Mouse (Mus musculus) left cerebral cortex, postnatal 14 days (tissue): ENCODE data around the gene Slc17a8. TPM values are rescaled to one million over a fixed set of nuclear protein-coding genes. Genes with fewer than 3 reads are reported as not detected.
"Not testable (repeated sequence)": the region's sequence is repeated elsewhere in the genome, so short reads cannot be mapped to it uniquely, and the experiment has no call there.

Source experiments
- DNase-seq, 2 experiments: peaks; one replicate each; pipeline ENCODE4 v3.0.0; 2021 to 2022; ENCODE audit warnings: low spot score in 2 of 2, mixed read lengths in 1 of 2
- intact Hi-C: fragments of 180-260 bp; cut with DNase I; formaldehyde crosslinking; loops from one replicate; pipeline ENCODE4 v1.15.1; 2025
- long read RNA-seq, 2 experiments: library from polyadenylated mRNA; stranded (forward); transcript quantifications; one replicate each; pipeline ENCODE4 v2.0.0; 2021
- total RNA-seq, 2 experiments: library from RNA; stranded (reverse); gene quantifications; 2 replicates each; pipeline ENCODE4 v1.2.3; 2021

Slc17a8 gene
- 1 to 10 TPM; 4.6 to 5.1 TPM for total RNA-seq
- long read RNA-seq, experiment 1, full-length matches to known transcripts = 1 of 1 reads
- long read RNA-seq, experiment 1, partial matches to known transcripts = 0 of 1 reads
- long read RNA-seq, experiment 1, other reads (novel, unspliced or antisense) = 0 of 1 reads
- long read RNA-seq, experiment 2 = 0 reads

DNA sequence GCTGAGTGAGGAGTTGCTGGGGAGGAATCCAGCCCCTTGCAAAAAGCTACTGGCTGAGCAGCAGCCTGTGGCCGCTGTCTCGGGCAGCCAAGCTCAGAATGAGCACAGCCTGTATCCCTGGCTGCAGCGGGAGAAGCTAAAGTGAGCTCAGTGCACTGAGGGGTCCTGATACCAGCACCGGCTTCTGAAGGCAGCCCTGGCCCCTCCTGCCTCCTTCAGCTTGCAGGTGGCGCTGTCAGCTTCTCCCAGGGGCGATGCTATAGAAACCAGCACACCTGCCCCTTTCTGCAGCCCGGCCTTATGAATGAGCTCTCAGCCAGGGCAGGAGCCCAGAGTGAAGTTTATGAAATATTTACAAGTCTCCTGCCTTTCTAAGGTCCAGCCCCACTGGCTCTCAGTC, at the start of gene Slc17a8:
Gene Slc17a8 (minus strand): TSS at position 125 of the 400 bp plus-strand sequence.
- intact Hi-C loops = no loop called here
- no peak for DNase-seq

DNA sequence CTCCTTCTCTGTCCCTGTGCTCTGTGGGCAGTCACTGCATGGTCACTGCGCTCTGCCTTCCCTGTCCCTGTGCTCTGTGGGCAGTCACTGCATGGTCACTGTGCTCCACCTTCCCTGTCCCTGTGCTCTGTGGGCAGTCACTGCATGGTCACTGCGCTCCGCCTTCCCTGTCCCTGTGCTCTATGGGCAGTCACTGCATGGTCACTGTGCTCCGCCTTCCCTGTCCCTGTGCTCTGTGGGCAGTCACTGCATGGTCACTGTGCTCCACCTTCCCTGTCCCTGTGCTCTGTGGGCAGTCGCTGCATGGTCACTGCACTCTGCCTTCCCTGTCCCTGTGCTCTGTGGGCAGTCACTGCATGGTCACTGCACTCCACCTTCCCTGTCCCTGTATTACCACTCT, 49.3 kb upstream of the Slc17a8 start:
- DNase-seq, intact Hi-C loops: not testable (repeated sequence)

DNA sequence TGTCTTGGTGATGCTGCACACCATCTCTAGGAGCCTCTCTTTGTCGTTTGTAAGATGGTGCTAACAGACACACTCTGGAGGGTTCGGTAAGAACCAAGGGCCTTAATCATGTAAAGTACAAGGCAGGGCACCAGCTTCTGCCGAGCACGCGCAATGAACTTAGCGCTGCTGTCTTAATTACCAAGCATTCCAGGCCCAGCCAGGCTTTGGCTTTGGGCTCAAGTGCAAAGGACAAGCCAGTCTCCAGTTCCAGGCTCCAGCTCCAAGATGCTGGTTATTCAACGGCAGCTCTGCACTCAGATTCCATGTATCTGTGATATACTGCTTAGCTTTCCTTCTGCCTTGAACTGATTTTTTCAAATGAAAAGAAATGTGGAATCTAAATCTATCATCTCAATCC, 46.5 kb upstream of the Slc17a8 start:
- intact Hi-C loops = no loop called here
- DNase-seq = no peak

DNA sequence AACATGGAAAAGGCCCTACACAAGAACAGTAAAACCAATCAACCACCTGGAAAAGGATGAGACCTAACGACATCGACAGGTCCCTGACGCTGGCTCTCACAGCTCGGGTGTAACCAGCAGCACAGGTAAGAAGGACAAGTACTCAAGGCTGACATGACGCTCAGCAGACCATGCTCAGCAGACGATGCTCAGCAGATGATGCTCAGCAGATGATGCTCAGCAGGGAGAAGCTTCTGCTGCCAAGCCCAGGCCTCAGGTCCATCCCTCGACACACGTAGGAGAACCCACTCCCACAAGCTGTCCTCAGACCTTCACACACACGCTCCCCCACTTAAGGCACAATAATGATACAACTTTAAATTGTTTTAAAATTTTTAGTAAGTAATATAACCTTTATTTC, 44.6 kb upstream of the Slc17a8 start:
- intact Hi-C loops = no loop called here
- no peak for DNase-seq

DNA sequence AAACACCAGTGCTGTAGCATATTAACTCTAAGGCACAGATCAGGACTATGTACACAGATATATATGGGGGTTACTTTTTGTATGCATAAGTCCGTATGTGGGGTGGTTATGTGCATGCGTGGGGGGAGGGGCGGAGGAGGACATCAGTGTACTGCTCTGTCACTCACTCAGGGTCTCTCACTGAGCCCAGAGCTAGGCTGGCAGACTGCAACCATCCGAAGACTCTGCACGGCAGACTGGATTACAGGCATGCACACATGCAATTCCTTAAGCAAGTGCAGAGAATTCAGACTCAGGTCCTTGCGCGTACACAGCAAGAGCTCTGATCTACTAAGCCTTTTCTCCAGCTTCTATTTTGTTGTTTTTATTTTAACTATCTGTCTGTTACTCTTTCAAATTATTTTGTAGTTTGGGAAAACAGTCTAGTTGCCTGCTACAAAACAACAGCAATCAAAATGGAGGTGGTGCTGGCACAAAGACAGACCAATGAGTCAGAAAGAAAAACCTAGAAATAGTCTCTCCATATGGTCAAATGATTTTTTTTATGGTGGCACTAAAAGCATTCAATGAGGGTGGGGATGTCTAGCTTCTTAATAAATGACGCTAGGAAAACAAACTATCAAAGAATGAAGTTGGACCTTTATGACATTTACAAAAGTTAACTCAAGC, 44.1 kb upstream of the Slc17a8 start:
- intact Hi-C loops = no loop called here
- no peak for DNase-seq

DNA sequence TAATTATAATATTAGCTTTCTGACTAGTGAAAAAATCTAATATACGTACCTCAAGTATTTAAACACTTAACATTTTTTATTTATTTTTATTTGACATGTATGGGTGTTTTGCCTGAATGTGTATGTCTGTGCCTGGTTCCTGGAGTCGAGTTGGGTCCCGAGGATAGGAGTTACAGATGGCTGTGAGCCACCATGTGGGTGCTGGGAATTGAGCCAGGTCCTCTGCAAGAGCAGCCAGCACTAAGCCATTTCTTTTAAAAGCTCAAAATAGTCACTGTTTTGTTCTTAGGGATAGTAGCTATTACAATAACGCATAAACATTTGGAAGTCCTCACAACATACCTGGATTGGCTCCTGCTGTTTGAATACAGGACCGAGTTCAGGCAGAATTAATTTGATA, 35.3 kb upstream of the Slc17a8 start:
- no peak for DNase-seq
- intact Hi-C loops = no loop called here

DNA sequence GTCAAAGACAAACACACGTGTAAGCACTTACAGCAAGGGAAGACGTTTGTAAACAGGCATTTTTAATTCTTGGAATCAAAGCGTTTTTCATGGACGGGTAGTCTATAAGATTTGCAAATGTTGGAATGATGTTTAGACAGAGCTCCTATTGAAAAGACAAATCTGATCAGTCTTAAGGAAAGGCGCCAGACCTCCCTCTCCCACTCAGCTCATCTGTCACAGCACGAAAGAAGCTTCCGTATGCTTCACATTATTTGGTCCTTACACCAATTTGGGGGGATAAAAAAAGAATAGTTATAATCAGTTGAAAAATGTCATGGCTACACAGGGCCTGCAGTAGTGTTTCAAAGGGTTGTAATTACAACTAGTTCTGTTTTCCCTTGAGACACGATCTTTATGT, 31.9 kb upstream of the Slc17a8 start:
- peak in 1 of 2 experiments; percentile 15 for DNase-seq
- intact Hi-C loops = no loop called here

DNA sequence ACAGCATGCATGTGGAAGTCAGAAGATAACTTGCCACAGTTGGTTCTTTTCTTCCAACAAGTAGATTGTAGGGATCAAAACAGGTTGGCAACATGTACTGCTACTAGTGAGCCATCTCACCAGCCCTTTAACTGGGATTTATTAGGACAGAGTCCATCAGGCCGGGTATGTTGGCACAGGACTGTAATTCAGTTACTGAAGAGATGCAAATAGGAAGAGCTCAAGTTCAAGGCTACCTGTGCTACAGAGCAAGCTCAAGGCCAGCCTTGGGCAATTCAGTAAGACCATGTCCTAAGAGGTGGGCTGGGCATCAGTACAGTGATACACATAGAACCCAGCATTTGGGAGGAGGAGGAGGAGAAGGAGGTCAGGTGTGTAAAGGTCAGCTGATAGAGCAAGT, 30.6 kb upstream of the Slc17a8 start:
- intact Hi-C loops = no loop called here
- no peak for DNase-seq

DNA sequence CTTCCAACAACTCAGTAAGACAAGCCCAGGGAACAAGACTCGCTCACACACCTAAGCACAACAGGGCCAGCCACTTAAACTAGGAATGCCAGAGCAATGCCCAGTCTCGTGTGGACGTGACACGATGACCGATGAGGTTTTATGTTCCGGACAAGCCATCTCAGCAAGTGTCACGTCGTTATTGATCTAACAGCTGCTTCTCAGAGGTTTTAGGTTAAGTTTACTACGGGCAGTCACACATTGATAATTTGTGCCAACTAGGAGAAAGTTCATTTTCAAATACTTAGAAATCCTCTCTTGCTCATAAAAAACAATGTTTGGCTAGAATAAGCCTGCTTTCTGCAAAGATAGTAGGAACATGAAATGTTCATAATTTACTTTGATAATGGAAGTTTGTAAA, 25.9 kb upstream of the Slc17a8 start:
- no peak for DNase-seq
- intact Hi-C loops = no loop called here

DNA sequence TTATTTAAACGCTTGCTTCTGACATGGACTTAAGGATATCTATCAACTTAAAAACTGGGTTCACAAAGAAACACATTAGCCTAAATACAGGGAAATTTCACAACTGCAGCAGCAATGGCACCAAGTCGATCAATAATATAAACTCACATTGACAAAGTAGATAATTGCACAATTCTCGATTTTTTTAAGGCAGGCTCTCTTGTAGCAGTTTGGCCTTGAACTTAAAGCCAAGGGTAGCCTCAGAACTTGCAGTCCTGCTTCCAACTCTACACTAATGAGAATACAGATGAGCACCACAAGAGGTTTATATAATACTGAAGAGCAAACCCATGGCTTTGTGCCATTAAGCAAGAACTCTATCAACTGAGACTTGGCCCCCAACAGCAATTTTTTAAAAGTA, 15.9 kb upstream of the Slc17a8 start:
- intact Hi-C loops = no loop called here
- DNase-seq = no peak

DNA sequence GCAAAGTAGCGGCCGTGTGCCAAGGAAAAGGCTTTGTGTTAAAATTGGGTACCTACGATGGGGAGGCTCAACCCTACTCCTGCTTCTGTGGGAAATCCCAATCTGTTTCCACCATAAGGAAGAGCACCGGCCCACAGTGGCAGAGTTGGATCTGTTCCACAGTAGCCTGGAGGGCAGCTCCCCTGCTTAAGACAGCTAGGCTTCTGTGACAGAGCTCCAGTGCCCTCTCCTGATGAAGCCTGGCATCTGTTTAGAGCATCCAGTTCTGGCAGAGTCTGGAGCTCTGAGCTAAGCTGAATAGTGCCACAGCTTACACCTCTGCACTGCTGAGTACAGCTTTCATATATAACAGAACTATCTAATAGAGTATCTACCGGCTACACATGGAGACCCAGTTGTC, 14.0 kb upstream of the Slc17a8 start:
- DNase-seq = peak; percentile 40 to 59
- intact Hi-C loops = no loop called here

DNA sequence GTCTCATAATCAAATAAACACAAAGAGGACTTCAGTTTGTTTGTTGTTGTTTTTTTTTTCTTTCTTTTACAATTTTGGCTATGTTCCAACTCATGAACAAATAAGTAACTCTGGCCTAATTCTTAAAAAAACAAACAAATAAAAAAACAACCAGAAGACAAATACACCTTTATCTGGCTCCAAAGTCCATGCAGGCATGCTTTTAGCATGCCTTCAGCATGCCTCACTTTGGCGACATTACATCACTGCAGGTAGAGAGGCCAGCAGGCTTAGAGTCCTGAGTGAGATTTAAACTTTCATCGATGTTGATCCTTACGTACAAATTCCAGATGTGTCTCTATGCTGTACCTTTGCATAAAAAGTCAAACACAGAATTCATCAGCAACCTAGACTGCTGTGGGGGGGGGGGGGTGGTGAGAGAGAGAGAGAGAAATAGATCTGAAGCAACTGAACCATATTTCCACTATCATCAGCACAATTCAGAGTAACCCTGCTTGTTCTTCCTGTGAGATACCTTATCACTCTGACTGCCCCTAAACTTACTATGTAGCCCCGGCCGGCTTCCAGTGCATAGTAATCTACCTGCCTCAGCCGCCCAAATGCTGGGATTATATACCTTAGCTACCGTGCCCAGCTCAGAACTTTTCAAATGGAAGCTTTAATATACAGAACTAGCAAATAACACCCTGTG, 12.8 kb upstream of the Slc17a8 start:
- DNase-seq = no peak
- intact Hi-C loops = no loop called here

DNA sequence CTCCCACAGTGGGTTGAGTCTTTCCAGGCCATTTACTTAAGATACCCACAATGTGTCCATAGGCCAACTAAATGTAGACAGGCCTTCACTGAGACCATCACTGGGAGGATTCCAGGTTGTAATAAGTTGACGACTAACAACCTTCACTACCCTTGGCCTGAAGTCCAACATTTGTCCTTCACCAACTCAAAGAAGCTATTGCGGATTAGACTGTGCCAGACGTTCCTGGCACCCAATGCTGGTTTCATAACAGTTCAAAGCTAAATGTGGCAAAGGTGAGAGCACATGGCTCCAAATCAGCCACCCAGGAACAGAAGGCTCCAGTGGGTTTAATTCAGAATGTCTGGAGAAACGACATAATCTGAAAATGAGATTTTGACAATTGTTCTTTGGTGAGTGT, 12.1 kb upstream of the Slc17a8 start:
- DNase-seq = no peak
- intact Hi-C loops = no loop called here

DNA sequence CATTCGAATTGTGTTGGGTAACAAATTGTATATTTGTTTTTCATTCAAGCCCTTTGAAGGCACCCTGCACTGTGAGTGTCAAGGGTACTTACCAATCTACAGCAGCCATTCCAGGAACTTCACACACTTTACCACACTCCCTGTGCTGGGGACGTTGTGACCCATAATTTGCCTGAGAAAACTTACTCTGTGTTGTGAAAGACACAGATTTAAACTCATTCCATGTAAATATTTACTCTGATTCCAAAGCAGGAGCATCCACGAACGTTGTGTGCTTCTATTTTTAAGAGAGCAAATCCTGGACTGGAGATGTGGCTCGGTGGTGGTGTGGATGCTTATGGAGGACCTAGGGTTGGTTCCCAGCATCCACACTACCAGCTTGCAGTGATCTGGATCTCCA, 10.8 kb upstream of the Slc17a8 start:
- DNase-seq = no peak
- intact Hi-C loops = loop anchor here (2.0 kb wide), 1 partner anchor 305 kb away; no protein-coding TSS in a partner anchor

DNA sequence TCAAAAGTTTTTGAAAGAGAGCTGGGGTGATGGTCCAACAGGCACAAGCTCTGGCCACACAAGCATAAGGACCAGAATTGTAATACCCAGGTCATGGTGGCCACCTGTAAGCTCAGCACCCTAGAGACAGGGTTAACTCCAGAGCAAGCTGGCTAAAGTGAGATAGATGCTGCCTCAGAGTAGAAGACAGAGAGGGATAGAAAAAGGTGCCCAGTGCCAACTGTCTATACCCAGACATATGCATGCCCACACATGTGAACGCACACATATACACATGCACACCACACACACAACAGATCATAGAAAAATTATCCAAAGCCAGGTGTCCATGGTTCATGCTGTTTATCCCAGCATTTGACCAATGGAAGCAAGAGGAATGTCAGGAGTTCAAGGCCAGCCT, 9.5 kb upstream of the Slc17a8 start:
- no peak for DNase-seq
- intact Hi-C loops = loop anchor here (1.0 to 2.0 kb wide), 2 partner anchors 168 to 304 kb away; no protein-coding TSS in a partner anchor

DNA sequence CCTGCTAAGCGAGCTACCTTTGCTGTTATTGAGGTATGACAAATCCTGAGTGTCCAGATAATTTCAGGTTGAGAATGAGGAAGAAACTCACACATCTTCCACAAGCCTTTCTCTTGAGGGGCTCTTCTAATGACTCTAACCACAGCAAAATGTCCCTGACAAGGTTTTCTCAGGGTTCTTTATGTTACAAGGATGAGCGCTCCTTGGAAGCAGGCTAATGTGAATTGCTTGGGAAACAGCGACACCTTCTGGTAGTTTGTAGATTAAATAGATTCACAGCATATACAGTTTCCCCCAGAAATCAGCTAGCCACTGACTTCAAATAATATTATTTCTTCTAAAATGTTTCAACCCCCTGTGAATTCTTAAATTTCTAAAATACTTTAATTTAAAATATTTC, 9.0 kb upstream of the Slc17a8 start:
- intact Hi-C loops = loop anchor here (1.0 to 2.0 kb wide), 2 partner anchors 168 to 303 kb away; no protein-coding TSS in a partner anchor
- DNase-seq = peak; percentile 79

DNA sequence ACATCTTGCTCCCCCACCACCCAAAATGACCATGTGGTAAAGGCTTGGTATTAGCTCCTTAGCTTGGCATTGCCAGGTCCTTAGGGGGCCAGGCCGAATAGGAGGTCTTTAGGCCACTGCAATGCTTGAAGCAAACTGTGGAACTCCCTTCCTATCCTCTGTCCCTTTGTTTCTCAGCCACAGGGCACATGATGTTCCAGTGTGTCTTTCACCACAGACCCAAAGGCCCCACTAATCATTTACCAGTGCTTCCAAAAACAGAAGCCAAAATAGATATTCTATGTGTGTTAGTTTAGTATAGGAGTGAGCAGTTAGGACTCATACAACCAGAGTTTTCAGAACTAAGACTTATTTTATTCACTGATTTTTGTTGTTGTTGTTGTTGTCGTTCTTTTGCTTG, 5.7 kb upstream of the Slc17a8 start:
- DNase-seq = no peak
- intact Hi-C loops = no loop called here

DNA sequence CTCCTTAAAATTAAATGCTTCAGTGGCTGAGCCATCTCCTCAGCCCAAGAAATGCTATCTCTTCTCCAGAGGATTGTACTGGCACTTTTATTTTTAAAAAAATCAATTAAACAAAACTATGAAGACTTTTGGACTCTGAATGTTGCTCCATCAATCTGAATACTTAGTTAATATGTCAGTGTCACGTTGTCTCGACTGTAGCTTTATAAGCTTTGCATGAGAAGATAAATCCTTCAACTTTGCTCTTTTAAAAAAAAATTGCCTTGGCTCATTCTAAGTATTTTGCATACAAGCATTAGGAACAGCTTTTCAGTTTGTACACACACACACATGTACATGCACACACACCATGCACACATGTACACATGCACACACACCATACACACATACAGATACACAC, 3.1 kb upstream of the Slc17a8 start:
- intact Hi-C loops = no loop called here

DNA sequence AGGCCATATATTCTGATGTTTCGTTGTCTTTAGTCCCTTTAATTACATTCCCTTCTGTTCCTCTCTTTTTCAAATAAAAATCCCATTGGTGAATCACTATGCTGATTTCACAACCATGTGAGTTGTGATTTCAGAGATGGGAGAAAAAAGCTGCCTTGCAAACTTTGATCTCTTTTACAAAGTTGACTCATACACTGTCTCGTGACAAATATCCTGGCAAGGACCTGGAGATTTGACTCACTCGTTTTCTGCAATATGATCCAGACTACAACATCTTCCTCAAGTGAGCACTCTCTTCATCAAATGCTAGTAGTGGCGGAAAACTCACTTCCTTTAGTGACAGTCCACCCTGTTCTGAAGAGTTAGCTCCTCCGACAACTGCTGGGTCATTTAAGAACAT, 21.7 kb downstream of the Slc17a8 start:
- DNase-seq = peak in 1 of 2 experiments; percentile 13

More for the DNA sequence above, 3.1 kb upstream of the Slc17a8 start:
- DNase-seq = no peak

DNA sequence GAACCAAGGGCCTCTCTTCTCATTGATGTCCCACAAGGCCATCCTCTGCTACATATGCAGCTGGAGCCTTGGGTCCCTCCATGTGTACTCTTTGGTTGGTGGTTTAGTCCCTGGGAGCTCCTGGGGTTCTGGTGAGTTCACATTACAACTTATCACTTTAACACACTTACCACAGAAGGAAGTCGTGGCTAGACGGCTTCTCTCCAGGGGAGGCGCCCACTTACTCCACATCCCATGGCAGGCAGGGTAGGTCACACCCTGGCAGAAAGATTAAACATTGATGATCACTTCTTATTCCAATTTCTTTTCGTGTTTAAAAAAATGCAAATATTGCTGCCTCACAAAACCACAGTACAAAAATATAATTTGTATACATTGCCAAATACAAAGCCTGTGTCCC, 23.8 kb downstream of the Slc17a8 start:
- intact Hi-C loops = no loop called here
- no peak for DNase-seq

More for the DNA sequence above, 21.7 kb downstream of the Slc17a8 start:
- intact Hi-C loops = no loop called here

DNA sequence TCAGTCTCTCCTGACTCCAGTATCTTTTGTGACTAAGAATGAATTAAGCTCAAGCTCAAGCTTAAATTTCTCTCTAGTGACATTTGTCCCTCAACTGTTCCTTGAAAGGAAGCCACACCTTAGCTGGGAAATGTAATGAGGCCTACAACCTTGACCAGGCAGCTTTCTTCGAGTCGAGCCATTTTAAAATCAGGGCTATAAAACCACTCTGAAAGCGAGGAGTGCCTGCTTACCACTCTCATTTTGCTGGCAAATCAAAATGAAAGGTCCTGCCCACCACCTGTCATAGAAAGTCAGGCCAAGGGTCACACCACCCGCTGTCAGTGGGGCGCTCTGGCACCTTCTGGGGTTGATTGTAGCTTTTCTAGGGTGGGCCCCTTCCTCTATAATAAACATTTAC, 25.1 kb downstream of the Slc17a8 start:
- DNase-seq = no peak
- intact Hi-C loops = no loop called here
